Mouse (Mus musculus) limb, embryonic 14.5 days (tissue): ENCODE data around the gene Aldh5a1. TPM values are rescaled to one million over a fixed set of nuclear protein-coding genes. Genes with fewer than 3 reads are reported as not detected.
"Not testable (repeated sequence)": the region's sequence is repeated elsewhere in the genome, so short reads cannot be mapped to it uniquely, and the experiment has no call there.

ENCODE experiments used
- ATAC-seq: fragments of 200-750 bp; cut with Nextera tagmentation; 2 replicates; pipeline ENCODE4 v1.8.0; 2017; ENCODE audit warnings: low read depth, moderate number of reproducible peaks, moderate TSS enrichment; ENCODE audit not compliant: low FRiP score
- DNase-seq: peaks from one replicate; pipeline ENCODE4 v3.0.0-alpha.2; 2015; ENCODE audit warnings: low spot score
- H3K27ac ChIP-seq: fragments of 300-500 bp; sonication (generic); replicated peaks from 2 replicates; pipeline ENCODE4 v1.5.1; 2014; ENCODE audit warnings: low read depth, mild to moderate bottlenecking, low read length, moderate library complexity, mixed read lengths
- H3K27me3 ChIP-seq: fragments of 300-500 bp; sonication (generic); 2 replicates; pipeline ENCODE4 v1.6.1; 2014; ENCODE audit warnings: low read length, mixed read lengths; ENCODE audit not compliant: control insufficient read depth, insufficient read depth
- H3K36me3 ChIP-seq: fragments of 300-500 bp; sonication (generic); 2 replicates; pipeline ENCODE4 v1.6.1; 2014; ENCODE audit warnings: mild to moderate bottlenecking, low read length, moderate library complexity, mixed read lengths; ENCODE audit not compliant: control insufficient read depth, insufficient read depth
- H3K4me1 ChIP-seq: fragments of 300-500 bp; sonication (generic); 2 replicates; pipeline ENCODE4 v1.6.1; 2014; ENCODE audit warnings: antibody characterized with exemption, low read length, mixed read lengths; ENCODE audit not compliant: control insufficient read depth, insufficient read depth
- H3K4me2 ChIP-seq: fragments of 300-500 bp; sonication (generic); replicated peaks from 2 replicates; pipeline ENCODE4 v1.6.1; 2014; ENCODE audit warnings: low read depth, mild to moderate bottlenecking, low read length, moderate library complexity; ENCODE audit not compliant: severe bottlenecking
- H3K4me3 ChIP-seq: fragments of 300-500 bp; sonication (generic); replicated peaks from 2 replicates; pipeline ENCODE4 v1.5.1; 2014; ENCODE audit warnings: low read length
- H3K9ac ChIP-seq: fragments of 300-500 bp; sonication (generic); 2 replicates; pipeline ENCODE4 v1.6.1; 2014; ENCODE audit warnings: mild to moderate bottlenecking, low read depth, low read length, moderate library complexity; ENCODE audit not compliant: severe bottlenecking
- H3K9me3 ChIP-seq: fragments of 300-500 bp; sonication (generic); 2 replicates; pipeline ENCODE4 v1.6.1; 2016; ENCODE audit warnings: low read length; ENCODE audit not compliant: control insufficient read depth
- POLR2A ChIP-seq: fragments of 200-500 bp; IDR thresholded peaks from 2 replicates; pipeline ENCODE4 v1.8.0; 2012; ENCODE audit warnings: inconsistent platforms, mild to moderate bottlenecking, moderate library complexity, borderline replicate concordance; ENCODE audit not compliant: insufficient read depth, insufficient read length; ENCODE audit errors: extremely low read depth
- WGBS: fragments of 180-500 bp; shearing (Covaris S2); extraction: QIAGEN DNeasy Blood & Tissue Kit; methylation state at CpG from one replicate; pipeline ENCODE4 v1.1.7; 2014; 5-methylcytosine and 5-hydroxymethylcytosine counted together
- polyA plus RNA-seq, 2 experiments: library from polyadenylated mRNA; depleted of rRNA in 1 of 2; stranded (reverse) in 1 of 2; unstranded in 1 of 2; fragments of >200 nt; fragmentation: Nextera tagmentation in 1 of 2; extraction: Ambion mirVana in 1 of 2; gene quantifications; 2 replicates each; pipeline versions ENCODE4 v1.2.1 to v1.2.3; 2012 to 2014

Gene Aldh5a1
- polyA plus RNA-seq (2012; rRNA removed) (6.3 and 6.7 TPM in 2 replicates), polyA plus RNA-seq (2014; fragmentation: Nextera tagmentation; extraction: Ambion mirVana) (5.3 and 5.5 TPM in 2 replicates)

DNA sequence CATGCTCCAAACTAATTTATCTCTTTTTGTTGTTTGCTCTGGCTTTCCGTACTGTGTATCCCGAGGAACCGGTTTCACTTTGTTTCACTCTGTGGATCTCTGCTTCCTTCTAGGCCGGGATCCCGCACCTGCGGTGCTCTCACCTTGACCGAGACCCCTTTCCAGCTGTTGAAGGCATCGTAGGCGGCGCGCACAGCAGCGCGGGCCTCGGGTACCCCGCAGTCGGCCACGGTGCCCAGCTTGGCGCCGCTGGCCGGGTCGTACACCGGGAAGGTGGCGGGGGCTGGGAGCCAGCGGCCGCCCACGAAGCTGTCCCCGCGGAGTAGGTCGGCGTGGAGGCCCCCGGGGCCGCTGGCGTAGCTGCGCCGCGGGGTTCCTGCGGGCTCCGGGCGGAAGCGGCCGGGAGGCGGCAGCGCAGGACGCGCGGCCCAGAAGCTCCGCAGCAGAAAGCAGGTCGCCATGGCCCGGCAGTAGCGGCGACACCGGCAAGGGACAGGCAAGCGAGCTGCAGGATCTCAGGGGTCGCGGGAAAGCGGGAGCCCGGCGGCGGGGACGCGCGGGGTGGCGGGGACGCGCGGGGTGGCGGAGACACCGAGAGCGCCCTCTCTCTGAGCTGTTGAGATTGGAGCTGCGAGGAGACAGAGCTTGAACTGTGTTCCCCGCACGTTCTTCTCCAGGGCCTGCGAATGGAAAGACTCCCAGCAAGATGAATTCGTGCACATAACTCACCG, at the start of gene Aldh5a1:
TSS of gene Aldh5a1 (minus strand) at position 554 of the 731 bp plus-strand sequence.
- ATAC-seq (peak; percentile 89), DNase-seq (peak; percentile 67)
- no peaks in the 10 kb centered on the region for H3K27me3 ChIP-seq
- WGBS, result under 1% methylated on average over 67 of the region's 75 CpGs
- peaks cover 6% of the 10 kb centered on the region for H3K4me1 ChIP-seq
- H3K4me2 ChIP-seq, result peak within 1 kb of the TSS; percentile 73
- no peaks in the 10 kb centered on the region for H3K36me3 ChIP-seq
- peak within 1 kb of the TSS; percentile 92 for H3K9ac ChIP-seq
- H3K4me3 ChIP-seq, result peak within 1 kb of the TSS; percentile 92
- 0 out of 2 replicates have a peak, but pooled peaks have one; percentile 15 for TF ChIP-seq POLR2A
- peak within 1 kb of the TSS; percentile 55; the same call in 1 of the 2 replicates for H3K27ac ChIP-seq
- no peaks in the 10 kb centered on the region for H3K9me3 ChIP-seq

DNA sequence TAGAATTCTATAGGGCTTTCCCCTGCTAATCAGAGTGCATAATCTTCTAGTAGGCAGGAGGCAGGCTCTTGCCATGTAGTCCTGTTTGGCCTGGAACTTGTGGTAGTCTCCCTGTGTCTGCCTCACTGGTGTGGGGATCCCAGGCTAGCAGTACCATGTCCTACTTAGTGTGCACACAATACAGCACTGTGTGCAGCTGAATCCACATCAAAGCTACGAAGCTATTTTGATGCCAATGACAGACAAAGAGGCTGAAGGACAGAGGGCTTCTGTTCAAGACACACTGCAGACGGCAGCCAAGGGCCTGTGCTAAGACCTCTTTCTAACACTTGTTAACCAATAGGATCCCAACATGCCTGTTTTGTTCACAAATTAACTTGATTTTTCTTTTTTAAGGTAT, 48.0 kb upstream of the Aldh5a1 start:
- no peaks in the 10 kb centered on the region for H3K4me1 ChIP-seq
- H3K4me3 ChIP-seq, result no peak overlapping the region
- no peak for TF ChIP-seq POLR2A
- H3K9ac ChIP-seq, result no peak overlapping the region
- 86% methylated on average over 2 of the region's 2 CpGs for WGBS
- no peaks in the 10 kb centered on the region for H3K27me3 ChIP-seq
- peaks cover 10% of the 10 kb centered on the region for H3K36me3 ChIP-seq
- DNase-seq (no peak), ATAC-seq (no peak)
- no peak overlapping the region for H3K4me2 ChIP-seq
- H3K27ac ChIP-seq, result no peak overlapping the region
- no peaks in the 10 kb centered on the region for H3K9me3 ChIP-seq

DNA sequence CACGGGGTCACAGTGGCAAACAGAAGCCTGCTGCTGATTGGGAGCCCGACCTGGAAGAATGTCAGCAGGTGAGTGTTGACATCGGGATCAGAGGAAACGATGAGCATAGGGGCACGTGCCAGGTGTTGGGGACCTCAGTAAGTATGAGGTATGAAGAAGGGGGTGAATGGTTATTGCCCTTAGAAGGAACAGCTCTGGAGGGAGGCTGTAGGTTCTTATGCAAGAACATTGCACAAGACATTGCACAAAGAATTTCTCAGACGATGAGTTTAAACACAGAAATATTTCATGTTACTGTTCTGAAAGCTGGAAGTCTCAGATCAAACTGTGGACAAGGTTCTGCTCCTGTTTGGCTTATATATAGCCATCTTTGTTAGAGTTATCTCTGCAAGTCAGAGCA, 43.6 kb upstream of the Aldh5a1 start:
- 81% methylated on average over 6 of the region's 6 CpGs for WGBS
- ATAC-seq, result no peak
- H3K4me1 ChIP-seq, result no peaks in the 10 kb centered on the region
- no peak overlapping the region for H3K4me2 ChIP-seq
- no peak overlapping the region for H3K27ac ChIP-seq
- H3K9me3 ChIP-seq, result no peaks in the 10 kb centered on the region
- H3K9ac ChIP-seq, result no peak overlapping the region
- no peaks in the 10 kb centered on the region; the same call in 1 of the 2 replicates for H3K36me3 ChIP-seq
- DNase-seq, result no peak
- no peak for TF ChIP-seq POLR2A
- H3K4me3 ChIP-seq, result no peak overlapping the region
- no peaks in the 10 kb centered on the region for H3K27me3 ChIP-seq

DNA sequence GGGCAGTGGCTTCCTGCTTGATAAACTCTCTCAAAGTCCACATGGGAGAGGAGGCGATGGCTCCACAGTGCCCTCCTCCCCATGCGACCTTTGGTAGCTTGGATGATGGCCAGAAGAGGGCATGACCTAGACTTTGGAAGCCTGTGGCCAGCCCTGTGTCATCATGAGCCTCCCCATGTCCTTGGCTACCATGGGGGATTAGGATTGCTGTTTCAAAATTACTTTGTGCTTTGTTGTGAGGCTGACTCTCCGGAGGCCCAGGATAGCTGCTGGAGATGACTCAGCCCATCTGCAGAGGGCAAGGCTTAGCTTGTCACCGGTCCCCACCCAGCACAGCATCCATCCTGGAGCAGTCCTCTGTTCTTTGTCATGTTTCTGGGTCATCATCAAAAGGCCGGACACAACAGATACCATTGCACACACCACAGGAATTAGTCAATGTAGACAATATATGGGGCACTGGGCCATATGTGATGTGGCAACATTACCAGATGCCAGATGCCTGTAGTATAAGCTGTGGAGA, 40.4 kb upstream of the Aldh5a1 start:
- Histone ChIP-seq H3K27me3 (no peaks in the 10 kb centered on the region), H3K9me3 (no peaks in the 10 kb centered on the region), H3K4me3 (no peak overlapping the region), H3K36me3 (no peaks in the 10 kb centered on the region; the same call in 1 of the 2 replicates), H3K4me2 (no peak overlapping the region), H3K27ac (no peak overlapping the region), H3K9ac (no peak overlapping the region), H3K4me1 (no peaks in the 10 kb centered on the region)
- ATAC-seq (no peak), DNase-seq (no peak)
- 87% methylated on average over 5 of the region's 5 CpGs for WGBS
- no peak for TF ChIP-seq POLR2A

DNA sequence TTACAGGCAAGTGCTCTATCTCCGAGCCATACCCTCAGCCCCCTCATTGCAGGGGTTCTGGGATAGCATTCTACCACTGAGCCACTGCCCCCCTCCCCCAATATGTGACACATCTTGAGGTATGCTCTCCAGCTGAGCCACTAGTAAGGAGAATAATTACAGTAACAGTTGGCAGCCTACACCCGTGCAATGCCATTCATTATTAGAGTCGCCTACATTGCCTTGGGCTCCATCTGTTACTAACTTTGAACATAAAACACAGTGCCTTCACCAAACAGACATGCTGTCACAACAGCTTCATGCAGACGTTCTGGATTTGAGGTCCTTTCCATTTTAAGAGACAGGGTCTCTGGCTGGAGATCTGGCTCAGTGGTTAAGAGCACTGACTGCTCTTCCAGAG, 38.9 kb upstream of the Aldh5a1 start:
- DNase-seq (no peak), ATAC-seq (no peak)
- H3K9ac ChIP-seq, result no peak overlapping the region
- 53% methylated on average over 4 of the region's 4 CpGs for WGBS
- no peak for TF ChIP-seq POLR2A
- H3K27ac ChIP-seq, result no peak overlapping the region
- H3K27me3 ChIP-seq, result no peaks in the 10 kb centered on the region
- H3K4me1 ChIP-seq, result no peaks in the 10 kb centered on the region
- no peak overlapping the region for H3K4me2 ChIP-seq
- H3K9me3 ChIP-seq, result no peaks in the 10 kb centered on the region
- no peak overlapping the region for H3K4me3 ChIP-seq
- no peaks in the 10 kb centered on the region for H3K36me3 ChIP-seq

DNA sequence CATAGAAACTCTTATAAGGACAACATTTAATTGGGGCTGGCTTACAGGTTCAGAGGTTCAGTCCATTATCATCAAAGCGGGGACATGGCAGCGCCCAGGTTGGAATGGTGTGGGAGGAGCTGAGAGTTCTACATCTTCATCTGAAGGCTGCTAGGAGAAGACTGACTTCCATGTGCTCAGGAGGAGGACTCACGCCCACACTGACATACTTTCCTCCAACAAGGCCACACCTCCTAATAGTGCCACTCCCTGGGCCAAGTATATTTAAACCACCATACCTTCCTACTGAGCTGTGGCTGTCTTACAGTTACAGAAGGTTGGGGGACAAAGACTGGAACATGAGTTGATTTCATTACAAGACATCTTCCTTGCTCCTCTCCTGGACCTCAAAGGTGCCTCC, 34.3 kb upstream of the Aldh5a1 start:
- H3K36me3 ChIP-seq, ATAC-seq, H3K9ac ChIP-seq, H3K27ac ChIP-seq, H3K4me1 ChIP-seq, H3K9me3 ChIP-seq, H3K4me2 ChIP-seq, H3K27me3 ChIP-seq, DNase-seq, H3K4me3 ChIP-seq: not testable (repeated sequence)
- WGBS, result 90% methylated on average over 3 of the region's 3 CpGs
